ENCODE assay signal across 8 mouse cellular contexts in genomic region chr7:63938914-63939396, GRCm38 (mm10). TPM values are rescaled to one million over a fixed set of nuclear protein-coding genes. Genes with fewer than 3 reads are reported as not detected.
DNase-seq lines count a peak whose midpoint lies in the region; ATAC-seq and TF ChIP-seq lines count a peak whose summit lies in the region.

Gene Klf13, minus strand, starts transcription at chr7:63938915.

- no peaks in the 10 kb centered on the region for H3K36me3 ChIP-seq in kidney, embryonic 14.5 days (ENCODE audit: control insufficient read depth, insufficient read depth, low read length)
- no peaks in the 10 kb centered on the region for H3K36me3 ChIP-seq in limb, embryonic 15.5 days

- peak within 1 kb of the TSS; percentile 93 for H3K4me2 ChIP-seq in kidney, embryonic 14.5 days (replicated peaks; ENCODE audit: low read depth, low read length)
- H3K4me2 ChIP-seq in limb, embryonic 15.5 days: peak within 1 kb of the TSS; percentile 90

- no peak for TF ChIP-seq CTCF in bone marrow macrophage, adult 2 months (IDR thresholded peaks at IDR 0.05; ENCODE audit: low read depth, low read length)
- no peak for TF ChIP-seq CTCF in embryonic fibroblast, embryonic 13.5 days (IDR thresholded peaks at IDR 0.05; ENCODE audit: borderline replicate concordance, insufficient read depth, low read length)

- 0% methylated on average over 39 of the region's 50 CpGs for WGBS in kidney, embryonic 14.5 days
- WGBS in limb, embryonic 15.5 days: under 1% methylated on average over 48 of the region's 50 CpGs

- ATAC-seq in kidney, embryonic 14.5 days (ENCODE audit: low FRiP score, low TSS enrichment): peak; percentile 93
- ATAC-seq in limb, embryonic 15.5 days (ENCODE audit: insufficient number of reproducible peaks, low FRiP score, low TSS enrichment, low read depth): peak; percentile 94

- H3K4me3 ChIP-seq in bone marrow macrophage, adult 2 months (ENCODE audit: insufficient read depth, low read length): peak within 1 kb of the TSS; percentile 99
- H3K4me3 ChIP-seq in embryonic fibroblast, embryonic 13.5 days (ENCODE audit: insufficient read depth, low read length): peak within 1 kb of the TSS; percentile 97
- H3K4me3 ChIP-seq in kidney, embryonic 14.5 days (ENCODE audit: low read length): peak within 1 kb of the TSS; percentile 75
- peak within 1 kb of the TSS; percentile 83 for H3K4me3 ChIP-seq in limb, embryonic 15.5 days

- H3K9ac ChIP-seq in kidney, embryonic 14.5 days (ENCODE audit: low read depth, low read length): peak within 1 kb of the TSS; percentile 83
- peak within 1 kb of the TSS; percentile 87 for H3K9ac ChIP-seq in limb, embryonic 15.5 days

- H3K27me3 ChIP-seq in kidney, embryonic 14.5 days (ENCODE audit: control insufficient read depth, insufficient read depth, low read length): no peaks in the 10 kb centered on the region
- H3K27me3 ChIP-seq in limb, embryonic 15.5 days: no peaks in the 10 kb centered on the region

- peak; percentile 99 for DNase-seq in 416B (ENCODE audit: low read depth)
- peak; percentile 98 to 100 for DNase-seq in heart, adult 9 months (ENCODE audit: low spot score in 2 of 2)
- peak; percentile 96 for DNase-seq in monocyte, adult 2 months (ENCODE audit: low read depth in 1 of 2, low spot score in 2 of 2)
- DNase-seq in spleen, postnatal 36 days (ENCODE audit: low spot score in 2 of 2): peak; percentile 99

- 0 out of 2 replicates have a peak, but pooled peaks have one; percentile 34 for TF ChIP-seq POLR2A in bone marrow macrophage, adult 2 months (IDR thresholded peaks at IDR 0.05; ENCODE audit: borderline replicate concordance, low read depth, low read length)
- peak; percentile 87 for TF ChIP-seq POLR2A in embryonic fibroblast, embryonic 13.5 days (IDR thresholded peaks at IDR 0.05; ENCODE audit: low read depth, low read length)

- peaks cover 38% of the 10 kb centered on the region for H3K4me1 ChIP-seq in bone marrow macrophage, adult 2 months (ENCODE audit: control insufficient read depth, insufficient read depth, low read length)
- peaks cover 13% of the 10 kb centered on the region for H3K4me1 ChIP-seq in embryonic fibroblast, embryonic 13.5 days (ENCODE audit: control insufficient read depth, insufficient read depth, low read length)
- 0 out of 2 replicates have a peak, but pooled peaks cover 11% of the 10 kb centered on the region for H3K4me1 ChIP-seq in kidney, embryonic 14.5 days (ENCODE audit: control insufficient read depth, insufficient read depth, low read length)
- peaks cover 36% of the 10 kb centered on the region for H3K4me1 ChIP-seq in limb, embryonic 15.5 days

- no peaks in the 10 kb centered on the region for H3K9me3 ChIP-seq in kidney, embryonic 14.5 days (ENCODE audit: control insufficient read depth, low read length)
- H3K9me3 ChIP-seq in limb, embryonic 15.5 days: no peaks in the 10 kb centered on the region

- H3K27ac ChIP-seq in bone marrow macrophage, adult 2 months (ENCODE audit: insufficient read depth, low read depth, low read length): peak within 1 kb of the TSS; percentile 87
- H3K27ac ChIP-seq in embryonic fibroblast, embryonic 13.5 days (ENCODE audit: insufficient read depth, low read length): peak within 1 kb of the TSS; percentile 88
- H3K27ac ChIP-seq in kidney, embryonic 14.5 days (ENCODE audit: low read depth, low read length): peak within 1 kb of the TSS; percentile 90
- H3K27ac ChIP-seq in limb, embryonic 15.5 days: peak within 1 kb of the TSS; percentile 98

RNA-seq across cellular contexts. Expression of gene Klf13, which starts in this region (rescaled TPM):
- 73.0 and 75.3 TPM in 2 replicates for polyA plus RNA-seq in bone marrow macrophage, adult 2 months (2012; ENCODE audit: insufficient read depth, insufficient read length, missing spikeins)
- 34.6 and 40.2 TPM in 2 replicates for polyA plus RNA-seq in embryonic fibroblast, embryonic 13.5 days (2011; ENCODE audit: insufficient read length, low read depth, missing spikeins)
- 23.0 and 23.2 TPM in 2 replicates for polyA plus RNA-seq in kidney, embryonic 14.5 days (2014; fragmentation: Nextera tagmentation; extraction: Ambion mirVana)
- 31.3 and 33.4 TPM in 2 replicates for polyA plus RNA-seq in limb, embryonic 15.5 days (2015; fragmentation: Nextera tagmentation; extraction: Ambion mirVana)

Comparison
In these comparisons a context has a peak if more than half of its experiments do, and no peak if none do; other contexts are left out.
1. Peak in every context shown above with its lines: DNase-seq, ATAC-seq, H3K4me3 ChIP-seq and H3K27ac ChIP-seq.